Mouse (Mus musculus): ENCODE measurements around the gene Dap.

The Dap gene

DNA sequence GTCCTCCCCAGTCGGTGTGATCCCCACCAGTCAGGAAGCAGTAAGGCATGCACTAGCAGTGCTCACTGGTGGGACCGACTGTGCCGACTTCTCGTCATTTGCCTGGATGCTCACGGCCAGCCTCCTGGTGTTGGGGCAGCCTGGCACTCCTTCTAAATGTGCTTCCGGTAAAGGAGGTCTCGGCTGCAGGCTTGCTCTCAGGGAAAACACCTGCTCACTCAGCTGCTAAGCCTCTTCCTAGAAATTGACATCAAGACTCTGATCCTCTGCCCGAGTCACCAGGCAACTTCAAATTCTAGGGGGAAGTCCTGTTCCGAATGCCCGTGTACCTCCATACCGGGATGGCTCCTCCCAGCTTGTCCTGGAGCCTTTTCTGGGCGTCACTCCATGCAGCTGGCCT is 41.7 kb downstream of the Dap start:
- no peak for DNase-seq

DNA sequence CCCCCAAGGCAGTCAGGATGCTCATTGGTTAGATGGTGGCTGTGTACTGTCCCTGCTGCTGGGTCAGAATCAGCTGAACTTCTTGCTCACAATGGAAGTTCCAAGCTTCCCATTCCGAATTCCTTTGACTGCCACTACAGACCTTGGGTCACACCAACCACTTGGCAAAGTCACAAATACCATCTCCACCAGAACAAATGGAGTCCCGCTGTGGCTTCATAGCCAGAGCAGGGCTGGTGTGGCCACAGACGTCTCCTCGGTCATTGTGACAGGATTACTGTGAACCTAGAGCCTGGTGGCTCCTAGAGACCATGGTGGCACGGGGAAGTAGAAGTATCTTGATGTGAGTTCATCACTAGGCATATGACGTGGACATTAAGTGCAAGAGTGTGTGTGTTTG is 44.0 kb downstream of the Dap start:
- DNase-seq: no peak

DNA sequence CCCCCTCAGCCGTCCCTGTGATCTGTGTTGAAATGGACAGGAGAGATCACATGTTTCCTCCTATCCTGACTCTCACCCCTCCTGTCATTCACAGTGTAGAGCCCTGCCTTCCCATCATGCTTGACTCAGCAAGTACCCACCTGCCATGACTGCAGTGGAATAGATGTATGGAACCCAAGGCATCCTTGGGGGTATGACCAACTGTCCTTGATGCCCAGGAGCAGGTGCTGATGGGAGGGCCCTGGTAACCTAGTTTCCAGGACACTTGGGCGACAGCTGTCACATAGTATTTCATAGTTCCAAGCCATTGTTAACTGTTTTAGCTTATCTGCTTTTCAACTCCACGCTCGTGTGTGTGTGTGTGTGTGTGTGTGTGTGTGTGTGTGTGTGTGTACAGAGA is 45.4 kb downstream of the Dap start:
- DNase-seq: no peak

DNA sequence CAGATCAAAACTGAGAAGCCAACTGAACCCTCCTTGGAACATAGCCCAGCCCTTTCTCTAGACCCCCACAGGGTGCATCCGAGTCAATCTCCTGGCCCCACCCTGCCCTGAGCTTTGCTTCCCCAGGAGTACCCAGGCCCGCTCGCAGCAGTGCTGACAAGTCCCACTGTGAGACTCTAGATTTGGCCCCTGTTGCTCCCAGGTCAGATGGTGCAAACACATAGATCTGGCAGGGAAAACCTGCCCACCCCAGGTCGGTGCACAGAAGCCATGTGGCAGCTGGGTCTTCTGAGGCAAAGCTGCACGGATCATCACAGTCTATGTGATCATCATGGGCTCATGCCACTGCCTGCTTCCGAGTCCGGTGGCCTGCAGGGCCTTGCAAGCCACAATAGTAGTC is 48.6 kb downstream of the Dap start:
- DNase-seq: no peak

DNA sequence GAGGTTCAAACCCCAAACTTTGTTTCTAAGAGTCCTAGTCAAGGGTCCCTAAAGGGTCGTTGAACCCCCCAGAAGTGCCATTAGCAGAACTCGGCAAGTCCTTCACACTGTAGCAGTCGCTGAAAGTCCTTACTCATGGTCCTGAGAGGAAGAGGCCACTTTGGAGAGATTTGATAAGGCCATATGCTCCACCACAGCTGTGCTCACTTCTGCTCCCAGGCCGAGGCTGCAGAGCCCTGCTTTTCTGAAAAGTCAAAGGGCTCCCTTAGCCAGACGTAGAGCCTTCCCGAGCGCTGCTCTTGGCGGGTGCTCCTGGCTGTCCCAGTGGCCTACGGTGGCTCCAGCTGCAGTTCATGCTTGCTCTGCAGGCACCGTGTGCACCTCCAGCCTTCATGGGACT is 49.4 kb downstream of the Dap start:
- no peak for DNase-seq

DNA sequence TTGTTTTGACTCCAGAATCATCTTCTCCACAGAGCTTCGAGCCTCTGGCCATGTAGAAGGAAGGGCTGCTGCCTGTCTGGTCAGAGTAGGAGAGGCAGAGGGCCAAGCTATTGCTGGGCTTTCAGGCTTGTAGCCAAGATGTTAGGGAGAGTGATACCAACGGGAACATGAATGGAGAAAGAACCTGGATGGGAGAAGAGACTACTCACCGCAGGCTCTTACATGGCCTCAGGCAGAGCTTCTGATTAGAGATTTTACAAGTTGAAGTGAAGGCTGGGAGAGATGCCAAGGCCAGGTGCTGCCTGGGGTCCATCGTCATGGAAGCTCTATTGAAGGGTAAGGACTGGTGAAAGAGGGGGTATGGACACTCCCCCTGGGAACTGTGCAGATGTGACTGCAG is 54.0 kb downstream of the Dap start:
- no peak for DNase-seq

DNA sequence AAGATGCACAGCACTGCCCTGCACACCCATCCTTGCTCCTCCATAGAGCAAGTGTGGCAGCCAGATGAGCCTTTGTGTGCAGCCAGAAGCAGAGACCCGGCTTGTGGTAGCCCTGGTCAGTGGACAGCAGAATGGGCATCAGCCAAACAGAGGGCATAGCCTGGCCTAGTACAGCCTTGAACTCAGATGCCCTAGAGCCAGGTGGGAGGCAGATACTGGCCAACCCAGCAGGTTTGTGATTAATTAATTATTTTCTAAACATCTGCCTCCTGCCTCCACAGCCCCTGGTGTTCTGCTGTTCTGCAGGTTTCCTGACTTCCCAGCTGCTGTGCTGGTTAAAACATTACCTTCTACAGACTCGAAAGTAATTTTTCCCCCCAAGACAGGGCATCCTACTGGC is 55.0 kb downstream of the Dap start:
- no peak for DNase-seq

DNA sequence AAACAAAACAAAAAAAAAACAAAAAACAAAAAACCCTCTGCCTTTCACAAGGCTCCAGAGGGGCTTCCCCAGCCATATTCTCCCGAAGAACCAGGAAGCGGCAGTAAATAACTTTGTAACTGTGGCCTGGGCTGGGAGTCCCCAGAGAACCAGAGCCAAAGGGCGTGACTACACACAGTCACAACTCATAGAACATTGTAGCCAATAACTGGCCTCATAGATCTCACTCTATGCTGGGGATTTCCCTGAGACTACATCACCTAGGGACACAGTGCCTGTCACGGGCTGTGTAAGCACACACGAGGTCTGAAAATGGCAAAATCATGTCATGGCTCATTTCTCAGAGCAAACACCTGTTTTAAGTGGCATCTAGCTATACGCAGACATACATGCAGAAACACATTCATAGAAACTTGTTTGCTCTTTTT is 55.5 kb downstream of the Dap start:
- no peak for DNase-seq

DNA sequence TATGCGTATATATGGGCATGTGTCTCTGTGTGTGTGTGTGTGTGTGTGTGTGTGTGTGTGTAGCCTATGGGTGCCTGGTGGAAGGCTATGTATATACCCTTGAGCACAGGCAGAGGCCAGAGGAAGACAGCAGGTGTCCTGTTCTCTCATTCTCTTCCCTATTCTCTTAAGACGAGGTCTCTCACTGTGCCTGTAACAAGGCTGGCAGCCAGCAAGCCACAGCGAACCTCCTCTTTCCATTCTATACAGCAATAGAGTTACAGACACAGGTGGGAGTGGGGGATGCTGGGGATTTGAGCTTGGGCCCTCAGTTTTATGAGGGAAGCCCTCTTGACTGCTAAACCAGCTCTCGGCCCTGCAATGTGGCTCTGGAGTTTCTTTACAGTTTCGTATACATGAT is 55.9 kb downstream of the Dap start:
- DNase-seq: no peak

DNA sequence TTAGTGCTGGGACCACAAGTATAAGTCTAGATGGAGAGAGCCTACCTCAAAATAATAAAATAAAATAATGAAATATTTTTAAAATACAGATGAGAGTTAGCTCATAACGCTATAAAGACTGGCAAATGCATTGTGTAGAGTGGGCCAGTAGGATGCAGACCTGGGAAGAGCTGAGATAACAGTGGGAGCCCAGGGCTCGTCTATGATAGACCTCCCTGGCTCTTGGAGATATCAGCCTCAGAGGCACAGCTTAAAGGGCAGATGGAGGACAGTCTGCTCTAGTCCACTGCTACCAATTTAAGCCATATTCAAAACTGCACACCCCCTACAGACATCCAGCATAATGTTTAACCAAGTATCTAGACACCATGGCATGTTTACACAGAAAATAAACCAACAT is 56.6 kb downstream of the Dap start:
- DNase-seq: no peak

DNA sequence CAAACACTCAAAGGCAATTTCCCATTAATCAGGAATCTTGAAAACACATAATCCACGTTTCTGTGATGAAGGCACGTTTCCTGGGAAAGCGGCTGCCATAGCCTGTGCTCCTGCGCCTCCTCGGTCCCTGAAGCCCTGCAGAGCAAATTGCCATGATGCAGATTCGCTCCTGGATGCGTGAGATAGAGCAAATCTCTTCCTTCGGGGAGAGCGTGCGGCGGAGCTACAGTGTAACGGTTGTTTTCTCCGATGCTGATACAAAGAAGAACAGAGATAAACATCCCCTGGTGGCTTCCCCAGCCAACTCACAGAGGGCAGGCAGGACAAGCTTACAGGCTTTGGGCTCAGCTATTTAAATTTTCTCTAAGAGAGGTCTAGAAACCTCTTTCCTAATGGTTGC is 57.7 kb downstream of the Dap start:
- DNase-seq: no peak

DNA sequence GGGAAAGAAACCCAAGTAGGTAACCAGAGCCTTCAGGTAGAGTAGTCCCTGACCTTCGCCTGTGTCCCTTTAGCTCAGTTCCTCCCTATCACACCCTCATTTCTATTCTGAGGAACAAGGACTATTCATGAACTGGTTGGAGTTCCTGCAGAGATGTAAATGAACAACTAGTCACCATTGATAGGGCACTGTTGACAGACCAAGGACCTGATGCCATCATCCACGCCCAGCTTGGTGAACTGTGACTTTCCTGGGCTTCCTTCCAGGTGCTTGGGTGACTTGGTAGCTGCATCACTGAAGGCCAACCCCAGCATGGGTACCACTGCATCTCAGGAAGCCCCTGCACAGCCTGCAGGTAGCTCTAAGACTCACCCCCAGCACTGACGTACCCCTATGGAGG is 58.2 kb downstream of the Dap start:
- no peak for DNase-seq

DNA sequence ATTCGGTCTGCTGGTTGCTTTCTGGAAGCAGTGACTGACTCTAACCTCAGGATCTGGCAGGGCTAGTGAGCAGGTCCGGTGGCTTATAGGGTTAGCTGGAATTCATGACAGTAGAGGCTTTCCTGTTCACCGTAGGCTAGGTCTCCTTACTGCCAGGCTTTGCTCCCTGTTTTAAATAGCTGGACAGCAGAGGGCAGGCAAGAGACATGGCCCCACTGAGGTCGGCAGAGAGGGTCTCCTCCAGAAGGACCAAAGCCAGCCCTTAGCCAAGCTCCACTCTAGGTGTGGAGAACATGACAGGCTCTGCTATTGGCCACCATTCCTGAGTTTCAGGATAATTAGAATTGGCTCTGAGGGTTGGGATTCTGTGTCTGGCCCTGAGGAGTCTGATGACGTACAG is 60.0 kb downstream of the Dap start:
- peak; percentile 40 for DNase-seq

DNA sequence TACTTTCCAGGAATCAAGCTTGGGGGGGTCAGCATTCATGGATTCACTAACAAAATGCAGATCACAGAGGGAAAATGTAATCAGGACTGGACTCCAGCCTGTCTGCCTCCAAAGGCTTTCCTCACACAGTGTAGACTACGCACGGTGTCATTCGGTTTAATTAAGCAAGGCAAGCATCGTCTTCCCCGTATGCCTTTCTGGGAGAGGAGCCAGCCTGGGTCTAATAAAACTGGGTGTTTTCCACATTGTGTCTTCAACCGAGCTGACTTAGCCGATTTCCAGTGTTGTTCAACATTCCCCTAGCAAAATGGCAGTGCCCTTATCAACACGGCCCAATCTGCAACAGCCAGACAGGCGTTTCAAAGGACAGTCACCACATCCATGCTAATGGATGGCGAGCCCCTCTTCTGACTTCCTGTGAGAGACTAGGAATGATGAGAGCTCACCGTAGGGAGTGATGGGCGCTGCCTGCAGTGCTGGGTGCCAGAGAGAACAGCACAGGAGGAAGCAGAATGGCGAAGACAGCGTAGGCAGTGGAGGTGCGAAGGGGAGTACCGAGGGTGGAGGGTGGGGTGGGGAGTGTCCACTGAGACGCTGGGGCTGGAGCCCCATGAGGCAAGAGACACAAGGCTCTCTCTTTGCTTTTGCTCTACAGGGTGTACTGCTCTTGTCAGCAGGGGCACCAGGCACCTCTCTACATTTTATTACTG is 61.0 kb downstream of the Dap start:
- no peak for DNase-seq

DNA sequence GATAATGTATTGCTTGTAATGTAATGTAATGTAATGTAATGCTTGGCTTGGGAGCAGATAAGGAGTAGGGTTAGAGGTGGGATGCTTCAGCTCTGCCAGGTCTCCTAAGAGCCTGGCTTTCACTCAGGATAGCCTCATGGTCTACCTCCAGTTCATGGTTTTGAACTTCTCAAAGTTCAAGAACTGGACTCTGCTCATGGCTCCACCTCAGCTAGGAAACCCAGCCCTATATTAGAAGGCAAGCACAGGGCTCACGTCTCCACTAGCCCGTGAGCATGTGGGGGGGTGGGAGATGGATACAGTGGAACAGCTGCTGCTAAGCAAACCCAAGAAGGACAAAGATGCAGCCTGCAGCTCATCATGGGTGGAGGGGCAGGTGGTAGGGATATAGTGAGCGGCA is 61.6 kb downstream of the Dap start:
- no peak for DNase-seq

DNA sequence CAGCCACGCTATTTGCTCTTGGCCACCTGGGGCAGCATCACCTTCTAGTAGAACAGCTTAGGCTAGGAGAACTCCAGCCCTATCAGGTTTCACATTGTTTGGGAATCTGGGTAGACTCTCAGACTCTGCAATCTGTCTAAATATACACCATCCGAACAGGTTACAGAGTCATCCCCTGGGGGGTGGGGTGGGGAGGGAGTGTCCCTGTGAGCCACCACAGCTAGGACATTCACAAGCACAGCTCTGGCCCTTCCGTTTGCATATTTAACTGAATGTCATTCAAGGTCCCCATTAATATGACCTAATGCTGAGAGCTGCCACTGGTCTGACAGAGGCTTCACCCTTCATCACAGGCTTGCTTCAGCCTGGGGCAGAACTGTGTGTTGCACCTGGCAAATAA is 68.5 kb downstream of the Dap start:
- DNase-seq: peak; percentile 32

DNA sequence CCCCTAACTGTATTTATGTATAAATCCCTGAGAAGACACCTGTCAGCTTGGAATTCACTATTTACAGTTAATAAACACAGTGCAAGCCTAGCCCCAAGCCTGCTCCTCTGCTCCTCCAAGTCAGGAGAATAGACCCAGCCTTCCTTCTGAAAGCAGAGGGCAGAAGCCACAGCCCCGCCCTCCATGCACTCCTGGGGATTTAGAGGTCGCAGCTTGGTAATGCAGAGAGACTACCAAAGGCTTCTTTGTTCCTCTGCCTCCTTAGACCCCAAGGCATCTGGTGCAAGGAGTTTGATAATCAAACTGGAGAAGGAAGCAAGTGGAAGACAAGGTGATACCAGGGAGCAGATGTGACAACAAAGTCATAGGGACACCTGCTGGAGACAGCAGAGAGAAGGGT is 70.2 kb downstream of the Dap start:
- DNase-seq: no peak

DNA sequence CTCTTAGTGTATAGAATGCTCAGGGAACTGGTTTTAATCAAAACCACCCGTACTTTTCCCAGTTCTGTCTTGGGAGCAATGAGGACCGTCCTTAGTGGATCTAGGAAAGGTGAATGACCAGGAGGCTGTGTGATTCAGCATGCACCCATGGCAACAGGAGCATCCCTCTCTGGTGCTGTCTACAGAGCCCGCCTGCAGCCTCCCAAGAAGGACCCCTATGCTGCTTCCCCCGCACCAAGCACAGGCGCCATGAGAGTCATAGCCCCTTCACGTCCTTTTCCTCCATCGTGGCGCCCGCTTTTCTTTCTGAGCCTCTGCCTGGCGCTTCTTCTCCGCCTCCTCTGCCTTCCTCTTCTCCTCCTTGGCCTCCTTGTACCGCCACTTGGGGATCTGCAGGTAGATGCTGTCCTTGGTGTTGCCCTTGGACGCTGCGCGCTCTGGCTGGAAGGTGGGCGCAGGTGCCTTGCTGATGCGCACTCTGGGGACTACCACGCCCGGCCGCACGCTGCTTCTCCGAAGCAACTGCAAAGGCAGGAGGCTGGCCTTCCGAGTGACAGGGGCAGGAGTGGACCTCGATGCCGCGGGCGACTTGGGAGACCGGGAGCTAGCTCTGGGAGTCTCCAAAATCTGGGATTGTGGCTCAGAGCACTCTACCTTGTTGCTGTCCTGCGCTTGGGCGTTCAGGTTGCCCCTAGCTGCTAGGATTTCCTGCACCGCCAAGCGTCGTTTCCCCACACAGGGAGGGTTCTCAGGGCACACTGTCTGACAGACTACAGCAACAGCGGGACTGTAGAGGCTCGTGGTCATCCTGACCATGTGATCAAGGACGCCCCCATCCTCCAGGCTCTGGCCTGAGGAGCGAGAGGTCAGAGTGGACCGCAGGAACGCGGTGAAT is 73.0 kb downstream of the Dap start:
- DNase-seq: peak; percentile 46

DNA sequence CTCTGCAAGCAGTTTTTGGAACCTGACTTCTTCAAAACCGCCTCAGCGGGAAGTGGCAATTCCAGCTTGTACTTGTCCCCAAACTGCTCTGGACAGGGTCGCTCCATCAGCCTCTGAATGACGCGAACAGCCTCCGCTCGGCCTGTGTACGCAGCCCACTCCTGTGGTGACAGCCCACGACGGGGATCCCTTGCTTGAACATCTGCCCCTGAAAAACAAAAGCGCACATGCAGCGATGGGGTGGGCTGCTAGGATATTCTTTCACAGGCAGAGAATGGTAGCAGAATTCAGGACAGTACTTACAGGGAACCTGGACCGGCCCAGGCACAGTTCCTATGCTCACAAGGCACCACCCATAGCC is 73.6 kb downstream of the Dap start:
- no peak for DNase-seq

DNA sequence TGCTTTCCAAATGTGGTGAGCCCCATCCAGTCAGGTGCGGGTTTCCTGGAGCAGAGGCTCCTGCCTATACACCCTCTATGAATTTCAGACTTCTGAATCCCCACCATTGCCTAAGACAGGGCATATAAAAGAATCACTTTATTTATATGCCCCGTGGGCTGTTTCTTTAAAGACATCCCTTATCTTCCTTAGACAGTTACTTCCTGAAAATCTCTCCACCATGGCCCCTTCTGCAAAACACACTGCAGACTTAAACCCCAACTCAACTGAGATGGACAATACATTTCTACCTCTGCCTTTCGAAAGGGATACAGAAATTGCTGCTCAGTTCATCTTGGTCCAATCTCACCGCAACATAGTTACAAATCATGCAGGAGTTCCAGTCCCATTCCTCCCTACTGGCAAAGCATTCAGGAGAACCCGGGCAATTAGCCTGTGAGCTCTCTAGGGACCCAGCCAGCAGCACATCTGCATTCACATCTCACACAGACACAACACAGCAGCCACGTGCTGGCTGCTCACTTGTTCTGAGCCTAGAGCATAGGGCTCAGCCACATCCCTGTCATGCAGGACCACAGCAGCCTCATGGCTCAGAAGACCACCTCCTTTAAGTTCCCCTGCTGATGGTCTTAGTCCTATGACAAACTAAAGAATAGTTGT is 75.3 kb downstream of the Dap start:
- no peak for DNase-seq

DNA sequence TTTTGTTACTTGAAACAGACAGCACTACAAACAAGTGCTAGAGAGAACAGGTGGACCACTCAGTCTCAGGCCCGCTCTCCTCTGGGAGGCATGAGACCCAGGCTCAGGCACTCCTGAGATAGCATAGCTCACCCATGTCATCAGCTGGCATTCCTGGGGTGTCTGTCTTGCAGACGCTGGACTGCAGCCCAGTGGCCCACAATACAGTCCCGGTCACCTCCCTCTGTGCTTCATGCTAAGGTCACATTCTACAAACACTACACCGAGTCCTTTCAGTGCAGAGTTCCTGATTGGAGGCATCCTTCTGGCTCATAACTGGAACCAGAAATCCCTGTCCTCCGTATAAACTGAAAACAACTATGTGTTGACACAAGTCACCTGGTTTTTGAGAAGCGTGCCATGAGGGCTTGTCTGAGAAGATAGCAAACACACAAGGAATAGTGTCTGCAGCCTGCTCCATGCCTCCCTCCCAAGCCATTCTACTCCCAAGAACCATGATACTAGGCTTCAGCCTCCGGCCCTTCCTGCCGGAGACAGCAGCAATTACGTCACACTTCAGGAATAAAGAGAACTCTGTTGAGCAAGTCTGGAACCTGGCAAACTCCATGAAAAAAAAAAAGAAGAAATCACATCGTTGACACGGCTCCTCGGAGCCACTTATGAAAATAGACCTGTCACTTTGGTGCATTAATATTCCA is 78.3 kb downstream of the Dap start:
- no peak for DNase-seq

DNA sequence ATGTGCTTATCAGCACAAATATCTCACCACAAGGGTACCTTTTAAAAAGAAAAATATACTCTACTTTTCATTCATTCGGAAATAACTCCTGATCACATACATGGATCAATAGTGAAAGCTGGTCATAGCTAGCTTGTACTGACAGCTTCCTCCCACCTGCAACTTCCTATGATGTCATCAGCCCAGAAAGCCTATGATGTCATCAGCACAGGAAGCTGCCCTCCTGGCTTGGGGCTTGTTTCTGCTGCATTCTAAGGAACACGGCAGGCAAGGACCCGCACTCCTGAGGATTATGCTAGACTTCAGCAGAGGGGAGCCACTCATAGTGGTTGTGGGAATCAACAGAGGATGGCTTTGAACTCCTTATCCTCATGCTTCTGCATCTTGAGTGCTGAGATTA is 80.2 kb downstream of the Dap start:
- DNase-seq: no peak

DNA sequence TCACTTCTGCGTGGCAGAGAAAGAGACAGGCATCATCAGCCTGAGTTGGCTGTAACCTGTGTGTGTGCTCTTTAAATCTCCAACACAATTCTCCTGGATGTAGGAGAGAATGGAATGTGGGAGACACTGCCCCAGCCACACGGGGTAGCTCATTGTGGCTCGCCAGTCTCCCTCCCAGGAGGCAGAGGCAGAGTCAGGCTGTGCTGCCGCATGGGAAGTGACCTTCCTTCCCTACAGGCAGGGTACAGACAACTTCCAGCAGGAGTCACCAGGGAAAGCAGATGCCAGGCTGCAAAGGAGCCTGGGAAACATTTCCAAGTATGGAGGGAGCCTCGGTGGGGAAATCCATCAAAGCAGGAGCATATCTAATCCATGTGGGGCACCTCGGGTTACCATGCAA is 81.1 kb downstream of the Dap start:
- no peak for DNase-seq

DNA sequence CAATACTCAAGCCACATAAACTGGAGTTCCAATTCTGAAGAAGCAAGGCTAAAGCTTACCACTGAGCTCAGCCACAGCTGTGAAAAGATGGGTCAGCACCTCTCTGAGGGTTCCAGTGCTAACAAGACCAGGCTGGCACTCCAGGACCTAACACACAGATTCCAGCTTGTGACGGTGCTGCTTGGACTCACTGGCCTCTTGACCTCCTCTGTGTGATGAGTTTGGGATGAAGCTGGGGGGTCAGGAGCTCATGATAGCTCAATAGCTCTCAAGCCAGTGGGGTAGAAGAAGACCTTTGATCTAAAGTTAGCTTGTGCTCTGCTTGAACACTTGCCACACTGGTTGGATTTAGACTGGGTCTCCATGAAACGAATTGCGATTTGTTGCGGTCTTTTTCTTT is 82.6 kb downstream of the Dap start:
- DNase-seq: no peak
